Mouse (Mus musculus) CH12.LX (cell line): ENCODE measurements around the gene Syn3. TPM values are rescaled to one million over a fixed set of nuclear protein-coding genes. Genes with fewer than 3 reads are reported as not detected.

Source experiments
- DNase-seq: peaks from one replicate; pipeline ENCODE4 v3.0.0-alpha.2; 2013; ENCODE audit errors: extremely low read depth
- H3K27ac ChIP-seq: 2 replicates; pipeline ENCODE4 v1.5.1; 2012; ENCODE audit warnings: low read depth, mild to moderate bottlenecking, control low read depth, moderate library complexity; ENCODE audit not compliant: insufficient read depth
- H3K27me3 ChIP-seq: replicated peaks from 2 replicates; pipeline ENCODE3; 2012; ENCODE audit warnings: inconsistent platforms
- H3K36me3 ChIP-seq, 2 experiments: replicated peaks in 1 of 2; 2 replicates each; pipeline versions ENCODE3 to v1.6.1; 2012; ENCODE audit warnings: inconsistent platforms in 1 of 2, low read length in 1 of 2, mild to moderate bottlenecking in 1 of 2, mixed read lengths in 1 of 2, moderate library complexity in 1 of 2; ENCODE audit not compliant: control insufficient read depth in 1 of 2, insufficient read depth in 1 of 2
- H3K4me1 ChIP-seq, 2 experiments: 2 replicates each; pipeline ENCODE4 v1.6.1; 2012; ENCODE audit warnings: inconsistent platforms in 1 of 2, moderate library complexity in 1 of 2; ENCODE audit not compliant: insufficient read depth in 2 of 2, control insufficient read depth in 1 of 2
- H3K4me2 ChIP-seq: 2 replicates; pipeline ENCODE4 v1.6.1; 2012; ENCODE audit warnings: low read depth, mild to moderate bottlenecking, control low read depth; ENCODE audit not compliant: poor library complexity, insufficient read depth, severe bottlenecking
- H3K4me3 ChIP-seq, 3 experiments: fragments of 150-350 bp in 1 of 3; sonication (generic) in 1 of 3; replicated peaks in 1 of 3; 2 replicates each; pipeline versions ENCODE3 to v1.5.1; 2011 to 2012; ENCODE audit warnings: low read depth in 2 of 3, low read length in 2 of 3, mild to moderate bottlenecking in 2 of 3, moderate library complexity in 2 of 3, control low read depth in 1 of 3, improper control_type of control experiment in 1 of 3, inconsistent platforms in 1 of 3, mixed read lengths in 1 of 3; ENCODE audit not compliant: poor library complexity in 1 of 3
- H3K79me2 ChIP-seq: replicated peaks from 2 replicates; pipeline ENCODE4 v1.6.1; 2012; ENCODE audit warnings: mild to moderate bottlenecking, moderate library complexity; ENCODE audit not compliant: control insufficient read depth, poor library complexity, insufficient read depth, severe bottlenecking; ENCODE audit errors: extremely low read depth
- H3K9ac ChIP-seq: 2 replicates; pipeline ENCODE4 v1.6.1; 2012; ENCODE audit warnings: low read depth, mild to moderate bottlenecking, control low read depth, moderate library complexity; ENCODE audit not compliant: insufficient read depth
- H3K9me3 ChIP-seq: replicated peaks from 2 replicates; pipeline ENCODE3; 2012; ENCODE audit warnings: low read length, inconsistent platforms, mixed read lengths
- CTCF ChIP-seq, 2 experiments: IDR thresholded peaks in 1 of 2; conservative IDR thresholded peaks in 1 of 2; 2 replicates each; pipeline ENCODE4 v1.5.1; 2011 to 2012; ENCODE audit warnings: low read depth in 2 of 2, low read length in 2 of 2, improper control_type of control experiment in 1 of 2, inconsistent platforms in 1 of 2, mild to moderate bottlenecking in 1 of 2, moderate library complexity in 1 of 2
- ETS1 ChIP-seq: conservative IDR thresholded peaks from 2 replicates; pipeline ENCODE4 v1.6.1; 2012; ENCODE audit warnings: low read depth, mild to moderate bottlenecking, inconsistent platforms, low read length, improper control_type of control experiment, moderate library complexity
- JUND ChIP-seq: conservative IDR thresholded peaks from 2 replicates; pipeline ENCODE4 v1.6.1; 2011; ENCODE audit warnings: low read depth, low read length, improper control_type of control experiment
- MAX ChIP-seq: IDR thresholded peaks from 2 replicates; pipeline ENCODE4 v1.6.1; 2011; ENCODE audit warnings: low read length, improper control_type of control experiment
- MAZ ChIP-seq: IDR thresholded peaks from 2 replicates; pipeline ENCODE4 v1.6.1; 2012; ENCODE audit warnings: low read depth, mild to moderate bottlenecking, inconsistent platforms, low read length, improper control_type of control experiment, moderate library complexity
- MEF2A ChIP-seq: IDR thresholded peaks from 2 replicates; pipeline ENCODE4 v1.6.1; 2014; ENCODE audit warnings: low read depth, mild to moderate bottlenecking, inconsistent platforms, low read length, improper control_type of control experiment, borderline replicate concordance
- MYC ChIP-seq: IDR thresholded peaks from 2 replicates; pipeline ENCODE4 v1.6.1; 2011; ENCODE audit warnings: low read depth, mild to moderate bottlenecking, improper control_type of control experiment, low read length
- RAD21 ChIP-seq: IDR thresholded peaks from 2 replicates; pipeline ENCODE4 v1.6.1; 2011; ENCODE audit warnings: low read depth, mild to moderate bottlenecking, low read length, improper control_type of control experiment, moderate library complexity
- RCOR1 ChIP-seq: conservative IDR thresholded peaks from 2 replicates; pipeline ENCODE4 v1.6.1; 2012; ENCODE audit warnings: low read depth, mild to moderate bottlenecking, inconsistent platforms, low read length, improper control_type of control experiment
- SIN3A ChIP-seq: IDR thresholded peaks from 2 replicates; pipeline ENCODE4 v1.6.1; 2012; ENCODE audit warnings: low read length, improper control_type of control experiment, inconsistent platforms
- SMC3 ChIP-seq: IDR thresholded peaks from 2 replicates; pipeline ENCODE4 v1.6.1; 2011; ENCODE audit warnings: low read depth, low read length, improper control_type of control experiment
- TBP ChIP-seq: conservative IDR thresholded peaks from 2 replicates; pipeline ENCODE4 v1.6.1; 2011; ENCODE audit warnings: low read depth, low read length, improper control_type of control experiment
- TCF12 ChIP-seq: IDR thresholded peaks from 2 replicates; pipeline ENCODE4 v1.6.1; 2014; ENCODE audit warnings: low read depth, mild to moderate bottlenecking, inconsistent platforms, low read length, improper control_type of control experiment
- USF1 ChIP-seq: IDR thresholded peaks from 2 replicates; pipeline ENCODE4 v1.6.1; 2014; ENCODE audit warnings: low read depth, mild to moderate bottlenecking, inconsistent platforms, low read length, improper control_type of control experiment
- ZC3H11A ChIP-seq: IDR thresholded peaks from 2 replicates; pipeline ENCODE4 v1.6.1; 2012; ENCODE audit warnings: low read depth, mild to moderate bottlenecking, inconsistent platforms, low read length, improper control_type of control experiment
- dilution Hi-C: fragments of 300-500 bp; cut with MboI; formaldehyde crosslinking; loops from 2 replicates; pipeline ENCODE4 v1.14.3; 2020; ENCODE audit warnings: low sequenced_read_pairs; ENCODE audit not compliant: extremely low pct_unique_long_range_greater_than_20kb, extremely low pct_ligation_motif_present
- in situ Hi-C: fragments of 300-500 bp; cut with MboI; formaldehyde crosslinking; loops from 3 replicates; pipeline ENCODE4 v1.14.3; 2019; ENCODE audit warnings: low sequenced_read_pairs, low pct_ligation_motif_present, low pct_unique_long_range_greater_than_20kb, mixed read lengths
- polyA plus RNA-seq: library from polyadenylated mRNA; unstranded; fragments of >175 nt; gene quantifications from 2 replicates; pipeline ENCODE4 v1.2.1, GENCODE M21; 2012; ENCODE audit warnings: low read depth; ENCODE audit not compliant: insufficient read length
- total RNA-seq, 2 experiments: library from RNA; depleted of rRNA; stranded (reverse); fragments of 300-350 nt in 1 of 2; fragments of >200 nt in 1 of 2; gene quantifications; 2 replicates each; pipeline ENCODE4 v1.2.3; 2012 to 2014

The Syn3 gene
- total and polyA plus RNA-seq, 3 experiments: 2.8 to 8.9 (median 5.6) TPM

GRCm38 (mm10) chr10:86064937-86065336, 433.8 kb downstream of the Syn3 start:
- Histone ChIP-seq H3K9ac (no peak overlapping the region), H3K36me3 (no peaks in the 10 kb centered on the region), H3K4me3 (no peak overlapping the region), H3K4me1 (no peaks in the 10 kb centered on the region; a peak in 1 of 4 replicates), H3K27ac (no peak overlapping the region), H3K9me3 (peaks cover 3% of the 10 kb centered on the region), H3K79me2 (no peaks in the 10 kb centered on the region), H3K4me2 (no peak overlapping the region)
- in situ Hi-C loops (no loop called here), dilution Hi-C loops (no loop called here)
- peak; percentile 53 for DNase-seq
- no peak for TF ChIP-seq TCF12
- TF ChIP-seq SMC3: peak; percentile 81
- TF ChIP-seq RAD21: peak; percentile 90
- peak; percentile 84 to 89 for TF ChIP-seq CTCF (conservative IDR thresholded peaks at IDR 0.05 in 1 of 2, IDR thresholded peaks at IDR 0.05 in 1 of 2; ENCODE audit: low read depth in 2 of 2, low read length in 2 of 2)
- no peak for TF ChIP-seq SIN3A
- no peak for TF ChIP-seq ZC3H11A
- TF ChIP-seq RCOR1: no peak
- TF ChIP-seq, all 38 proteins: peak for 3
- no peaks in the 10 kb centered on the region for H3K27me3 ChIP-seq

GRCm38 (mm10) chr10:86063018-86063384, 435.7 kb downstream of the Syn3 start:
- dilution Hi-C loops: no loop called here
- Histone ChIP-seq H3K4me1 (no peaks in the 10 kb centered on the region; a peak in 1 of 4 replicates), H3K4me3 (no peak overlapping the region), H3K4me2 (no peak overlapping the region), H3K79me2 (no peaks in the 10 kb centered on the region), H3K27ac (no peak overlapping the region), H3K27me3 (no peaks in the 10 kb centered on the region), H3K9ac (no peak overlapping the region), H3K36me3 (no peaks in the 10 kb centered on the region), H3K9me3 (peaks cover 3% of the 10 kb centered on the region)
- in situ Hi-C loops: no loop called here
- no peak for DNase-seq
- no peak for TF ChIP-seq MYC
- TF ChIP-seq JUND: no peak
- no peak for TF ChIP-seq MEF2A
- no peak for TF ChIP-seq MAZ
- TF ChIP-seq SMC3: no peak
- TF ChIP-seq MAX: no peak
- TF ChIP-seq USF1: no peak
- TF ChIP-seq TBP: no peak
- TF ChIP-seq ETS1: no peak
